Mouse (Mus musculus): ENCODE data around the gene Rragd. TPM values are rescaled to one million over a fixed set of nuclear protein-coding genes. Genes with fewer than 3 reads are reported as not detected.
A peak's percentile ranks its signal among the peaks of the same experiment; 100 is the strongest.

Gene Rragd
- total RNA-seq, 2 experiments from 2014 or later, result 67.1 to 80.1 TPM

DNA sequence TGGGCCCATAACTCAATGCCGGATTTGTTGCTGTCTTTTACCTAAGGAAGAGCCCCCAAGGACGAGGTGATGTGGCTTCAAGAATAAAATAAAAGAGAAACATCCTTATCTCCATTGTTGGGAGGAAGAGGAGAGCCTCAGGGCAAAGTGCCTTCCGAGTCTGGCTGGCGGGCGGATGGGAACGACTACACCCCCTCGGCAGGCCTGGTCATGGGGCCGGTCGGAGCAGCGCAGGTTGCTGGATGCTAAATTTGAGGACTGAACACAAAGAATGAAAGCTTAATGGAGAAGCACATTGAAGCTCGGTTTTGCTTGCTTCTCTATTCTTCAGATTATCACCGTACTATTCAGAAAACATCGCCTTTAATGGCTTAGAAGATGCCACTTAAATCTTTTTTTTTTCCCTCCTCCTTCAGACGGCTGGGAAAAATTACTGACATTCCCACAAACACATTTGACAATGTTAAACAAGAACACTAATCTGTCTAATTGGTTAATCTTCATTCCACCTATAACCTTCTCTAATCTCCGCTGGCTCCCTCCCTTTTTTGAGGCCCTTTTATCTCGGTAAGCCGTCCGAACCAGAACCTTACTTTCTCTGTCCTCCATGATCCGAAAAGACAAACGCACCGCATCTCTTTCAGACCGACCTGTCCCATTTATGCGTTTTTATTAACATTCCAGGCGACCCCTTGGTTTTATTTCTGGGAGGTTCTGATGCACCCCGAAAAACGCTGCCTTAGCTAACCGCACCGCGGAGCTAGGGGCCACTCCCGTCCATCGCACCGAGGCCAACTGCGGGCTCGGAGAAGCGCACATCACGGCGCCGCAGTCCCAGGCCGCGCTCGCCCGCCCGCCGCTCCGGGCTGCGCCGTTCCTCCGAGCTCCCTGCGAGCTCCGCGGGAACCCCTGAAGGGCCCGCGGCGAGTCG, 47.7 kb downstream of the Rragd start:
- intact Hi-C loops (cut with DNase I), result no loop called here
- DNase-seq (ENCODE audit: extremely low spot score in 1 of 2, low spot score in 2 of 2), result no peak

DNA sequence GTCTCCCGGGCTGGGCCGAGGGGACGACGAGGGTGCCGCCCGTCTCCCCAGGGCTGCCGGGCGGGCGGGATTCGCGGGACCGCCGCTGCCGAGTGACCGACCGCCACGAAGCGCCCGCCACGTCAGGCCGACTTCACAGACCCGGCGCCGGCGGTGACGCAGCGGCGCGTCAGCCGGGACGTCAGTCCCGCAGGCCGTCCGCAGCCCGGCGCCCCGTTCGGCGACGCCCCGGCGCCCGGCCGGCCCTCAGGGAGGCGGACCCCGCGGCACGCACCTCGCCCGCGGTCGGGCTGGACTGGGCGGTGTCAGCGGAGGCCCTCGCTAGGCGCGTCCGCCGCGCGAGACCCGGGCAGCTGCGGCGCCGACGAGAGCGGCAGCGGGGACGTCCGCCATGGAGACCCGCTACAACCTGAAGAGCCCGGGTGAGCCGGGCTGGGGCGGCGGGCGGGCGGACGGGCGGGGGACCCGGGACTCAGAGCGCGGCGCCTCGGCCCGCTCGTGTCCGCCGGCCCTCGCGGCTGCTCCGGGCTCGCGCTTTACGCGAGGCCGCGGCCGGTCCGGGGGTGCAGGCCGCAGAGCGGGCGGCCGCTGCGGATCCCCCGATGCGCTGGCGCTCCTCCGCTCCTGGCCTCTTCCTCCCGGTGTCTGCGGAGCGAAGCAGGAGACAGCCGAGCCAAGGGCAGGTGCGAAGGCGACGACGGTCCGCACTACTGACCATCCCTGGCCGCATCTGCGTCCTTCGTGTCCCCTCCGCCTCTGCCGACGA, 48.5 kb downstream of the Rragd start, which contains the start of gene Ube2j1:
Ube2j1 (plus strand) TSS at position 222 of the 766 bp plus-strand sequence.
- peak; percentile 77 to 95 for DNase-seq (ENCODE audit: extremely low spot score in 1 of 2, low spot score in 2 of 2)
- intact Hi-C loops (cut with DNase I), result no loop called here

DNA sequence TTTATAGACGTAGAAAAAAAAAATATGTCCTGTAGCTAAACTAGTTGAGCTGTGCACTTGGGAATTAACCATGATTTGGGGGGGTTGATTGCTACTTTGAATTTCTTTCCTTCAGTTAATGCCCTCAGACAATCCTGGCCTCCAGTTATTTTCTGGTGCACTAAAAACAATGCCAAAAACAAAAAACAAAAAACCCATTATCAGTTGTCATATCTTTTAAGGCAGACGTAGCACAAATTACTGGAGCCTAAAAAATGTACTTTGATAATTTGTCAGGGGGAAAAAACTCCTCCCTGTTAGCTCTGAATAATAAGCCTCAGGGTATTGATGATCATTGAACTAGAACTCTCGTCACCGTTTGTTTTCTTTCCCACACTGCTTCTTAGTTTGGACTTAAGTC, 49.2 kb downstream of the Rragd start:
- intact Hi-C loops (cut with DNase I), result no loop called here
- DNase-seq (ENCODE audit: extremely low spot score in 1 of 2, low spot score in 2 of 2), result no peak

DNA sequence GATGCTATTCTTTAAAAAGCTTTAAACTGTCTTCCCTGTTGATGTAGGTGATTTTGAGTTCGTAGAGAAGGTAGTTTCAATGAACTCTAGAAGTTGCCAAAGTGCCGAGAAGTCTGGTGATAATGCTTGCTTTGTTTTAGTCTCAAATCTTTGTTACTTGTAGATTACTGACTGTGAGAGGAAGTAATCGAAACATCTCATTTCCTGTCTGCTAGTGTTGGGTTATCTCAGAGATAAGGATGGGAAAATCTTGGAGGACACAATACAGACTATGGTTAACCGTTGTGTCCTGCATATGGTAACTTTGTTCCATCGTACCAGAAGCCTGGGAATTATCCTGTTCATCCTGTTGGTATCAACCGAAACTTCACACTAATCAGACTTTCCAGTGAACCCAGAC, 50.7 kb downstream of the Rragd start:
- no peak for DNase-seq (ENCODE audit: extremely low spot score in 1 of 2, low spot score in 2 of 2)
- intact Hi-C loops (cut with DNase I), result no loop called here

DNA sequence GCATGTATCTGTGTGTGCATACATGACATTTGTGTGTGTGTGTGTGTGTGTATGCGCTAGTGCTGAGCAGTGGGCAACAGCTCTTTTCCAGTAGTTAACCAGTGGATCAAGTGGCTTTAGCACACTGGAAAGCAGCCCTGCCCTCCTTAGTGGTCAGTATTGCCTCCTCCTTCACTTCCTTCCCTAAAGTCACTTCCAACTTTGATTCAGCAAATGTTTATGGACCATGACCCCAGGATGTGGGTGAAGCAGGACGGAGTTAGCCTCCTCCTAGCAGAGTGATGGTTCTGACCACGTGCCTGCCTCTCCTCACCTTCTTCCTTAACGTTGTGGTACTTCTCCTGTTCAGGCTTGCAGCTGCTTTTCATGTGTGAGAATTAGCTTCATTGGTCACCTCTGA, 57.0 kb downstream of the Rragd start:
- intact Hi-C loops (cut with DNase I), result loop anchor here (10.0 kb wide), 1 partner anchor 335 kb away; no protein-coding TSS in a partner anchor

DNA sequence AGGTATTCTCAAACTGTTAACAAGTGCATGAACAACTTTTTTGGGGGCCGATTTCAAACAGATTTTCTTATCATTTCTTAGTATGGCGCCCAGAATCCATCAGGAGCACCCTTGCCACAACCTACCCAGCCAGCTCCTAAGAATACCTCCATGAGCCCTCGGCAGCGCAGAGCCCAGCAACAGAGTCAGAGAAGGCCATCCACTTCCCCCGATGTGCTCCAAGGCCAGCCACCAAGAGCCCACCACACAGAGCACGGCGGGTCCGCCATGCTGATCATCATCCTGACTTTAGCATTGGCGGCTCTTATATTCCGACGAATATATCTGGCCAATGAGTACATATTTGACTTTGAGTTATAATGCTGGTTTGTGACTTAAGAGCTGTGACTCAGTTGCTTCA, 66.8 kb downstream of the Rragd start:
- intact Hi-C loops (cut with DNase I), result loop anchor here (10.0 kb wide), 1 partner anchor 345 kb away; no protein-coding TSS in a partner anchor
- DNase-seq (ENCODE audit: extremely low spot score in 1 of 2, low spot score in 2 of 2), result no peak

More for the DNA sequence above, 57.0 kb downstream of the Rragd start:
- DNase-seq (ENCODE audit: extremely low spot score in 1 of 2, low spot score in 2 of 2), result no peak

DNA sequence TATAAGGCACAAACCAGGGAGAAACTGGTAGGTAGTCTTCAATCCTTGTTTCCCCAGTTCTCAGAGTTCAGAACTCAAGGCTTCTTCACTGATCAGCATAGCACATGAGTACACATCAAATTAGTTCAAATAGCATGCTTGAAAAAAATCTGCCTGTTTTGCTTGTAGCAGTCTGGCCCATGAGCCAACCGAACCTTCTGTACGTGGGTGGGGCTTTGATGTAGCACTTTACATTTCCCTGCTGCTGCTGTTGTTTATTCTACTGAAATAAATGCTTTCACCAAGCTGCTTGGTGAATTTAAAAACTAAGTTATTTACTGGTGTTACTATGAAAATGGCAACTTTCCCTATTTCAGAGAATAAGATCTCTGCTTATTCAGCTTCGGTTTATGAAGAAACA, 69.2 kb downstream of the Rragd start:
- DNase-seq (ENCODE audit: extremely low spot score in 1 of 2, low spot score in 2 of 2), result no peak
- intact Hi-C loops (cut with DNase I), result loop anchor here (10.0 kb wide), 1 partner anchor 63 kb away; no protein-coding TSS in a partner anchor

DNA sequence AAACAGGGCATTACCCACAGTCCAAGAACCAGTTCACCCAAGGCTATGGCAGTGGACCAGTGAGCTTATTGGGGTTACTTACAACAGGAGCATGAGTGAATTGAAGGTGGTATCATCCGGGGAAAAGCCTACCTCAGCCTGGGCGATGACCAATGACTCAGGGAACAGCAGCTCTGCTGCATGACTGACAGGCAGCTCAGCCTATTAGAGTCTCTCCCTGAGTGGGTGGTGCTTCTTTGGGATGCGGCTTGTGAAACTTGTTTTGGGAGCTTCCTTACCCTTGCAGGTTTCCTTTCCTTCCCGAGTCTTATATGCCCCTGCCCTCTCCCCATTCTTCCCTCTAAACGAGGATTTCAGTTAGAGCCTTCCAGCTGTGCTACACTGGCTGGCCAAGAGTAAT, 69.8 kb downstream of the Rragd start:
- intact Hi-C loops (cut with DNase I), result loop anchor here (10.0 kb wide), 1 partner anchor 62 kb away; no protein-coding TSS in a partner anchor

DNA sequence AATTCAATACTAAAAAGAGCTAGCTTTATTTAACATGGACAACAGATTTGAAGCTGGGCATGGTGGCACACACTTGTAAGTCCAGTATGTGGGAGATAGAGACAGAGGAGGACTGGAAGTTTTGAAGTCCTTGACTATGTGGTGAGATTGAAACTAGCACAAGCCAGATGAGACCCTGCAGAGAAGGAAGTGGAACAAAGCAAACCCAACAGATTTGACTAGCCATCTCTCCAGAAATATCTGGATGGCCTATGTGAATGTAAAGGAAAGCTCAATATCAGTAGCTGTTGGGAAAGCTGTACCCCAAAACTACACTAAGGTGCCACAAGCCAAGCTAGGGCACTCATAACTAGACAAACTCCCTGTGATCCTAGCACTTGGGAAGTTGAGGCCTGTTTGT, 71.6 kb downstream of the Rragd start:
- intact Hi-C loops (cut with DNase I), result loop anchor here (10.0 kb wide), 1 partner anchor 60 kb away; no protein-coding TSS in a partner anchor
- DNase-seq (ENCODE audit: extremely low spot score in 1 of 2, low spot score in 2 of 2), result no peak

More for the DNA sequence above, 69.8 kb downstream of the Rragd start:
- no peak for DNase-seq (ENCODE audit: extremely low spot score in 1 of 2, low spot score in 2 of 2)

DNA sequence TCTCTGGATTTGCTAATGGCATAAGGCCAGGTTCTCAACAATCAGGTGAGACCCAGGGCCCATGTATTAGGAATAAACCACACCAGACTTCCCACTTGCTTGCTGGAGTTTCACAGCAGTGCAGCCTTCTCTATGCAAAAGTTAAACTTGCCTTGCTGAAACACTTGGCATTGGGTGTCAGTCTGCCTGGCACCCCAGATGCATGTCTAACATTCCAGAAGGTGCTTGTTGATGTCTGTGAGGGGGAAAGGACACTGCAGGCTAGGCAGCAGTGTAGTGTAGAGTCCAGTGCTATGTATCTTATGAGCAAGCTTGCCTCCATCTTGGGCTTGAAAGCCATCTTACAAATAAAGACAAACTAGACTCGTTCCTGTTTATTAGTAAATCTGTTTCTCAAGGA, 73.5 kb downstream of the Rragd start:
- no peak for DNase-seq (ENCODE audit: extremely low spot score in 1 of 2, low spot score in 2 of 2)
- intact Hi-C loops (cut with DNase I), result loop anchor here (10.0 kb wide), 1 partner anchor 58 kb away; no protein-coding TSS in a partner anchor

DNA sequence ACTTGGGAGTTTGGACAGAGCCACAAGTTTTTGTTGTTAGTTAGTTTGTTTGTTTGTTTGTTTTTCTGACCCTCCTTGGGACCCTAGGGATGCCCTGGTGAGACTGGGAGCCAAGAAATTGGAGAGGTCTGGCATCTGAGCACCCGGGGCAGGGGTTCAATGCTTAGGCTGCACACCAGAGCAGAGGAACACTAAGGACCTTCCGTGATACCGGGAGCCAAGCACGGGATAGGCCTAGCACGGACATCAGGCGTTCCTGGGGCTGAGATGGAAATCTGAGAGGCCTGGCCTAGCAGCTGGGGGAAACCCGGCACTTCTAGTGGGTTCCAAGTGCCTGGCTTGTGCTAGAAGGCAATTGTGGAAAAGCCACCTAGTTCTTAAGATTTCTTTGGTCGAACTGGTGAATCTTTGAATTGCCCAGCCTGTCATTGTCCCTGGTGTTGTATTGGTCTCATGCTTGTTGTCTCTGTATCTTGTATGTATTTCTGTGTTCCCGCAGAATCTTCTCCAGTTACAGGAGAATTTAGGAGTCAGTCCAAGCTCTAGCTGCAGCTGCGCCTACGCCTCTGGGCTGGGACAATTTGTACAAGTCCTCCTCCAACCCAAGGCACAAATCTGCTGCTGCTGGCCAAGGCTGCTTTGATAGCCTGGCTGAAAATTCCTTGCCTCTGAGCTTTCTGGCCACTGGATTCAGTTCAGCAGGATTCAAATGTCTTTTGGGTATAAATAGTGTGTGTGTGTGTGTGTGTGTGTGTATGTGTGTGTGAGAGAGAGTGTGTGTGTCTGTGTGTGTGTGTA, 75.3 kb downstream of the Rragd start:
- intact Hi-C loops (cut with DNase I), result loop anchor here (10.0 kb wide), 1 partner anchor 57 kb away; no protein-coding TSS in a partner anchor
- no peak for DNase-seq (ENCODE audit: extremely low spot score in 1 of 2, low spot score in 2 of 2)

DNA sequence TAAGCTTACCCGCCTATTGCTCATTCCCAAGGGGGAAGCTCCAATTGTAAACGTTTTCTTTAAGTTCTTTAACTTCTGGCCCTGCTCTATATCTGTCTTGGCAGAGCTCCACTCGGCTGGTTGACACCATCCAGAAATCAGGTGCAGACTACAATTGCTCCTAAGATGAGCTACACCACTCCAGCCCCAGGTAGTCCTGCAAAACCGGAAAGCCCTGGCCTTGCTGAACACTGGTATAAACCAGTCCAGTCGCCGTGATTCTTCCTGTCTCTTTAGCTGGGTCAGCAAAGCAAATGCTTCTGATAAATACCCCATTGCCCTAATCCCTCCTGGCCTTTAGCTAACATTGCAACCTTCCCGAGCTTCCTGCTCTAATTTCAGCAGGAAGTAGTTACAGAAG, 78.3 kb downstream of the Rragd start:
- intact Hi-C loops (cut with DNase I), result no loop called here
- DNase-seq (ENCODE audit: extremely low spot score in 1 of 2, low spot score in 2 of 2), result no peak

DNA sequence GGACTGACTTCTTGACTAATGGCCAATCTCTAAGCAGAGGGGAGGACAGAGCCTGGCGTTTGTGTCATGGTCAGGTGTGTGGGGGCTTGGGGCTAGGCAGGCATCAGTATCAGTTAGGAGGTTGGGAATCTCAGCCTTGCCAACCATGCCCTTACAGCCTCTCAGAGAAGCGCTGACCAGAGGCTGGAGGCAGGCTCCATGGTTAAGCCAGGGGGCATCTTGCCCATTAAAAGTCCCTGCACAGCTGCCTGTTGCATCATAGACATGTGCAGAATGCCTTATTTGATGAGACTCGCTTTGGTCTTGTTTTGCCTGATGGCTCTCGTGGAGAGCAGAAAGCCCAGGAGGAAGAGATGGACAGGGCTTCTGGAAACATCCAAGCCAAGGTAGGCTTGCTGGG, 80.1 kb downstream of the Rragd start, which contains the start of gene Gabrr2:
Gabrr2 (plus strand) TSS at position 19 of the 400 bp plus-strand sequence.
- no peak for DNase-seq (ENCODE audit: extremely low spot score in 1 of 2, low spot score in 2 of 2)
- intact Hi-C loops (cut with DNase I), result no loop called here

DNA sequence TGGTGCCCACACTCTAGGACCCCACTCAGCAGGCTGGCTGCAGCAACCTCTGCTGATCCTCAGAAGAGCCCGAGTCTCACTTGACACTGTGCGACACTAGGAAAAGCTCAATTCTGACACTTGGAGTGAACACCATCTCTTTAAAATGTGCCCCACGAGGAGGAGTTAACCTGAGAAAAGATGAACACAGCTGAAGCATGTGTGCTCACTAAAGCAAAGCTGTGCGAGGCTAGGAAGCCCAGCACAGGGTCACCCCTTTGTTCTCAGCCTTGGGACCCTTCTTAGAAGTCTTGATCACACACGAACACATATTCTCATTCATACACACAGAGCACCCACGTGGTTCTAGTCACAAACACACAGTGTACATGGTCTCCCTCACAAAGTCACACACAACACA, 82.1 kb downstream of the Rragd start:
- DNase-seq (ENCODE audit: extremely low spot score in 1 of 2, low spot score in 2 of 2), result no peak
- intact Hi-C loops (cut with DNase I), result no loop called here

DNA sequence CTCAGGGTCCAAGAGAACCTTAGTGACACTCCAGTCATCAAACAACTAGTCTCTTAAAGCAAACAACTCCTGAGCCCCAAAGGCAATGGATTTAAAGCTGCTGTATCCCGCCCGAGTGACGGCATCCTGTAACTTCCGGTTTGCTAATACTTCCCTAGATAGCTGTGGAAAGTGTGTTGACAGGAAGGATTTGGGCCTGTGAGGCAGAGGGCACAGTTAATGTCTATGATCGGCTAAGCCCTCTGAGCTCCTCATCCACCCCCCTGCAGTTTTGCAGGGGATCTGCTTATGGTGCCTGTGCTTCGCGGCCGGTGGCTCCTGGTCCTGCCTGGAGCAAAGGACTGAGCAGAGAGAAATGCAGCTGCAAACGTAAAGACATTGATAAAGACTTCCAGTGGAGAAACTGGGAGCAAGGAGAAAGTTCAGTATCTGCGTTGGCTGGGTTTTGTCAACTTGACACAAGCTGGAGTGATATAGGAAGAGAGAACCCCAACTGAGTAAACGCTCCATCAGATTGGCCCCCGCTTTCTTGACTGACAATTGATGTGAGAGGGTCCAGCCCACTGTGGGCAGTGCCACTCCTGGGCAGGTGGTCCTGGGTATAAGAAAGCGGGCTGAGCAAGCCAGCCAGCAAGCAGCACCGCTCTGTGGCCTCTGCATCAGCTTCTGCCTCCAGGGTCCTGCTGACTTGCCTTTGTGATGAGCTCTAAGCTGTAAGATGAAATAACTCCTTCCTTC, 83.6 kb downstream of the Rragd start:
- intact Hi-C loops (cut with DNase I), result no loop called here

DNA sequence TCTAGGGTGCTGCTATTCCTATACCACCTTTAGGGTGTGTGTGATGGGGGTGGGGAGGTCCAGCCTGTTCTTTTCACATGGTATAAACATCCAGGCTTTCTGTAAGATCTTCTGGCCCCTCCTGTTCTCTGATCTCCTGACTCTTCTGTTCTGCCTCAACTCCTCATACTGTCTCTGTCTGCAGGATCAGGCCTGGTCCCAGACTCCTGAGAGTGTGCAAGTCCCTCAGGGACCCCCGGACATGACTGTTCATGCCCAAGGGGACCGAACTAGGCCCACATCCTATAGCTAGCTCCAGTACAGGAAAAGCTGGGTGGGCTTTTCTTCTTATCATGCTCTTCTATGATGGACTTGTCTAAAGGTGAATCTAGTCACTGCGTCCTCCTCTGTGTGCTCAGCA, 84.5 kb downstream of the Rragd start:
- intact Hi-C loops (cut with DNase I), result no loop called here

More for the DNA sequence above, 83.6 kb downstream of the Rragd start:
- DNase-seq (ENCODE audit: extremely low spot score in 1 of 2, low spot score in 2 of 2), result no peak

DNA sequence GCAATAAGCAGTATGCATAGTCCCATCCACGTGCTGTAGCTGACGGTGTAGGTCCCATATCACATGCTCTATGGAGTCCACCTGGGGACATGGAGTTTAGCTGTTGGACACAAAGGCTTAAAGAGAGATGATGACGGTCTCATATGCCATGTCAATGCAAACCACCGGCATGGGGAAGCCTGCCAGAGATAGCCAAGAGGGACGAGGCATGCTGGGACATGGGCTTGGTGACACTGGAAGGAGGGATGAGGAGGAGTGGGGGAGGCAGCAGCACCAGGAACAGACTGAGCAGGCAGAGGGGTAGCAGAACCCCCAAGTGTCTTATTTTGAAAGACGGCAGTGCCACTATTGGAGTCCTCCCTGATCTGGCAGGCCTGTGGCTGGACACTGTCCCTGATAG, 85.0 kb downstream of the Rragd start:
- intact Hi-C loops (cut with DNase I), result no loop called here

More for the DNA sequence above, 84.5 kb downstream of the Rragd start:
- no peak for DNase-seq (ENCODE audit: extremely low spot score in 1 of 2, low spot score in 2 of 2)

DNA sequence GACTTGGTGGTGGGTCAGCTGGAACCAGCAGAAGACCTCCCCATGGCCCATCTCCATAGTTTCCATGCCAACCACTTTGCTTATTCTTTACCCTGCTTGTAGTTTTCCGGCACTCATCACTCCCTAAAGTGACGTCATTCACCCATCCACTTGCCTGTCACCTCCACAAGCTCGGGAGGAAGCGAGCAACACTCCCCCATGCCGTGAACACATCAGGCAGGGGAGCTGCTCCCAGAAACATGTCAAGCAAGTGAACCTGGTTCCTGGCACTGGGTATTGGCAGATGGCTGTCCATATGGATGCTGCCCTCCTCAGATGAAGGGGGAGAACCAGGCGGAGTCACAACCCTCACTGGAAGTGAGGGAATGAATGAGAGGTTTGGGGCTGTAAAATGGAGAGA, 86.1 kb downstream of the Rragd start:
- DNase-seq (ENCODE audit: extremely low spot score in 1 of 2, low spot score in 2 of 2), result peak in 1 of 2 experiments; percentile 10
- intact Hi-C loops (cut with DNase I), result no loop called here

More for the DNA sequence above, 85.0 kb downstream of the Rragd start:
- no peak for DNase-seq (ENCODE audit: extremely low spot score in 1 of 2, low spot score in 2 of 2)

All from left cerebral cortex, postnatal 10 days (tissue).